Mouse (Mus musculus) hindbrain, embryonic 15.5 days (tissue): ENCODE results near the gene B4galt3. TPM values are rescaled to one million over a fixed set of nuclear protein-coding genes. Genes with fewer than 3 reads are reported as not detected.

Experiments used
- ATAC-seq: fragments of 200-750 bp; cut with Nextera tagmentation; 2 replicates; pipeline ENCODE4 v1.8.0; 2017; ENCODE audit warnings: low read depth, moderate number of reproducible peaks, moderate TSS enrichment; ENCODE audit not compliant: low FRiP score
- H3K27ac ChIP-seq: fragments of 300-500 bp; sonication (generic); replicated peaks from 2 replicates; pipeline ENCODE4 v1.5.1; 2015; ENCODE audit warnings: mild to moderate bottlenecking, inconsistent platforms
- H3K27me3 ChIP-seq: fragments of 300-500 bp; sonication (generic); 2 replicates; pipeline ENCODE4 v1.6.1; 2015; ENCODE audit warnings: control low read depth, inconsistent platforms
- H3K36me3 ChIP-seq: fragments of 300-500 bp; sonication (generic); 2 replicates; pipeline ENCODE4 v1.6.1; 2015; ENCODE audit warnings: control low read depth, inconsistent platforms
- H3K4me1 ChIP-seq: fragments of 300-500 bp; sonication (generic); replicated peaks from 2 replicates; pipeline ENCODE4 v1.6.1; 2015; ENCODE audit warnings: control low read depth, inconsistent platforms
- H3K4me2 ChIP-seq: fragments of 300-500 bp; sonication (generic); 2 replicates; pipeline ENCODE4 v1.6.1; 2015; ENCODE audit warnings: moderate library complexity, mild to moderate bottlenecking, inconsistent platforms
- H3K4me3 ChIP-seq: fragments of 300-500 bp; sonication (generic); 2 replicates; pipeline ENCODE4 v1.5.1; 2015; ENCODE audit warnings: mild to moderate bottlenecking, inconsistent platforms
- H3K9ac ChIP-seq: fragments of 300-500 bp; sonication (generic); 2 replicates; pipeline ENCODE4 v1.6.1; 2015; ENCODE audit warnings: inconsistent platforms
- H3K9me3 ChIP-seq: fragments of 300-500 bp; sonication (generic); 2 replicates; pipeline ENCODE4 v1.6.1; 2016; ENCODE audit warnings: control low read depth, inconsistent platforms
- WGBS: fragments of 180-500 bp; shearing (Covaris S2); methylation state at CpG from one replicate; pipeline ENCODE4 v1.1.7; 2015; 5-methylcytosine and 5-hydroxymethylcytosine counted together
- polyA plus RNA-seq: library from polyadenylated mRNA; unstranded; fragments of >200 nt; fragmentation: Nextera tagmentation; extraction: Ambion mirVana; gene quantifications from 2 replicates; pipeline ENCODE4 v1.2.1, GENCODE M21; 2015

The B4galt3 gene
- polyA plus RNA-seq, 1 experiment from 2014 or later = 105 TPM

- under 1% methylated on average over 41 of the region's 41 CpGs for WGBS
- Histone ChIP-seq H3K9me3 (no peaks in the 10 kb centered on the region), H3K9ac (peak overlapping the region; percentile 95), H3K4me1 (peaks cover 44% of the 10 kb centered on the region), H3K36me3 (peaks cover 26% of the 10 kb centered on the region), H3K4me2 (peak overlapping the region; percentile 82), H3K4me3 (peak overlapping the region; percentile 83), H3K27ac (peak overlapping the region; percentile 83), H3K27me3 (no peaks in the 10 kb centered on the region)
- peak; percentile 94 for ATAC-seq
Measured at GRCm38 (mm10) chr1:171246709-171247452, 23.2 kb upstream of the B4galt3 start.

GRCm38 (mm10) chr1:171247453-171247841 is 22.7 kb upstream of the B4galt3 start:
- peak overlapping the region; percentile 55 for H3K27ac ChIP-seq
- peak overlapping the region; percentile 83 for H3K4me3 ChIP-seq
- H3K4me2 ChIP-seq = peak overlapping the region; percentile 53
- H3K36me3 ChIP-seq = peaks cover 21% of the 10 kb centered on the region
- H3K4me1 ChIP-seq = peaks cover 48% of the 10 kb centered on the region
- WGBS = 14% methylated on average over 13 of the region's 13 CpGs
- no peak for ATAC-seq
- H3K9ac ChIP-seq = peak overlapping the region; percentile 4
- H3K9me3 ChIP-seq = no peaks in the 10 kb centered on the region
- no peaks in the 10 kb centered on the region for H3K27me3 ChIP-seq

GRCm38 (mm10) chr1:171247916-171248315 is 22.2 kb upstream of the B4galt3 start:
- peaks cover 17% of the 10 kb centered on the region; the same call in 1 of the 2 replicates for H3K36me3 ChIP-seq
- WGBS = 25% methylated on average over 4 of the region's 4 CpGs
- peak overlapping the region; percentile 55 for H3K27ac ChIP-seq
- H3K9me3 ChIP-seq = no peaks in the 10 kb centered on the region
- no peak overlapping the region for H3K4me3 ChIP-seq
- H3K4me2 ChIP-seq = peak overlapping the region; percentile 53
- H3K27me3 ChIP-seq = no peaks in the 10 kb centered on the region
- no peak overlapping the region for H3K9ac ChIP-seq
- no peak for ATAC-seq
- peaks cover 53% of the 10 kb centered on the region for H3K4me1 ChIP-seq

GRCm38 (mm10) chr1:171248386-171249226 is 21.5 kb upstream of the B4galt3 start:
- Histone ChIP-seq H3K9me3 (no peaks in the 10 kb centered on the region), H3K36me3 (peaks cover 15% of the 10 kb centered on the region; the same call in 1 of the 2 replicates), H3K9ac (no peak overlapping the region), H3K27ac (peak overlapping the region; percentile 16; the same call in 1 of the 2 replicates), H3K4me1 (peaks cover 53% of the 10 kb centered on the region), H3K4me2 (no peak overlapping the region), H3K27me3 (no peaks in the 10 kb centered on the region), H3K4me3 (no peak overlapping the region)
- 44% methylated on average over 3 of the region's 3 CpGs for WGBS
- no peak for ATAC-seq

GRCm38 (mm10) chr1:171249913-171250600 is 20.1 kb upstream of the B4galt3 start, which contains the start of gene Adamts4:
Gene Adamts4 (plus strand): TSS chr1:171250421.
- no peaks in the 10 kb centered on the region for H3K27me3 ChIP-seq
- no peak for ATAC-seq
- peak within 1 kb of the TSS; percentile 50 for H3K4me2 ChIP-seq
- H3K9me3 ChIP-seq = no peaks in the 10 kb centered on the region
- 9% methylated on average over 5 of the region's 5 CpGs for WGBS
- H3K4me3 ChIP-seq = peak within 1 kb of the TSS; percentile 28
- H3K4me1 ChIP-seq = peaks cover 48% of the 10 kb centered on the region
- peak within 1 kb of the TSS; percentile 16; the same call in 1 of the 2 replicates for H3K9ac ChIP-seq
- peak within 1 kb of the TSS; percentile 72 for H3K27ac ChIP-seq
- 0 out of 2 replicates have a peak, but pooled peaks cover 5% of the 10 kb centered on the region for H3K36me3 ChIP-seq

GRCm38 (mm10) chr1:171250680-171251593 is 19.2 kb upstream of the B4galt3 start, which contains the start of gene Ndufs2:
Gene Ndufs2 (minus strand): TSS chr1:171251388.
- H3K9ac ChIP-seq = peak within 1 kb of the TSS; percentile 16; the same call in 1 of the 2 replicates
- H3K27ac ChIP-seq = peak within 1 kb of the TSS; percentile 72
- 14% methylated on average over 26 of the region's 26 CpGs for WGBS
- H3K9me3 ChIP-seq = no peaks in the 10 kb centered on the region
- no peaks in the 10 kb centered on the region for H3K27me3 ChIP-seq
- no peaks in the 10 kb centered on the region for H3K36me3 ChIP-seq
- 0 out of 2 replicates have a peak, but pooled peaks have one; percentile 17 for ATAC-seq
- peaks cover 42% of the 10 kb centered on the region for H3K4me1 ChIP-seq
- peak within 1 kb of the TSS; percentile 50 for H3K4me2 ChIP-seq
- H3K4me3 ChIP-seq = peak within 1 kb of the TSS; percentile 28

- H3K4me1 ChIP-seq = peaks cover 36% of the 10 kb centered on the region
- ATAC-seq = no peak
- H3K9me3 ChIP-seq = no peaks in the 10 kb centered on the region
- H3K4me3 ChIP-seq = peak overlapping the region; percentile 28; the same call in 1 of the 2 replicates
- H3K4me2 ChIP-seq = peak overlapping the region; percentile 50
- WGBS = 3% methylated on average over 13 of the region's 13 CpGs
- H3K9ac ChIP-seq = no peak overlapping the region
- no peaks in the 10 kb centered on the region for H3K27me3 ChIP-seq
- H3K36me3 ChIP-seq = no peaks in the 10 kb centered on the region
- H3K27ac ChIP-seq = peak overlapping the region; percentile 6; the same call in 1 of the 2 replicates
Measured at GRCm38 (mm10) chr1:171251594-171252324, 18.4 kb upstream of the B4galt3 start.

- Histone ChIP-seq H3K36me3 (no peaks in the 10 kb centered on the region), H3K9ac (no peak overlapping the region), H3K4me2 (peak overlapping the region; percentile 50), H3K4me1 (peaks cover 35% of the 10 kb centered on the region), H3K9me3 (no peaks in the 10 kb centered on the region), H3K4me3 (no peak overlapping the region), H3K27me3 (no peaks in the 10 kb centered on the region), H3K27ac (no peak overlapping the region; the same call in 1 of the 2 replicates)
- no peak for ATAC-seq
- 51% methylated on average over 17 of the region's 17 CpGs for WGBS
Measured at GRCm38 (mm10) chr1:171252415-171252814, 17.7 kb upstream of the B4galt3 start.

- H3K27ac ChIP-seq = no peak overlapping the region
- 91% methylated on average over 24 of the region's 24 CpGs for WGBS
- no peak for ATAC-seq
- H3K4me3 ChIP-seq = no peak overlapping the region
- no peak overlapping the region for H3K9ac ChIP-seq
- H3K36me3 ChIP-seq = no peaks in the 10 kb centered on the region
- H3K9me3 ChIP-seq = no peaks in the 10 kb centered on the region
- H3K4me1 ChIP-seq = peaks cover 15% of the 10 kb centered on the region
- H3K4me2 ChIP-seq = no peak overlapping the region
- H3K27me3 ChIP-seq = no peaks in the 10 kb centered on the region
Measured at GRCm38 (mm10) chr1:171256095-171256818, 13.9 kb upstream of the B4galt3 start.
